Mouse (Mus musculus) small intestine, adult 2 months (tissue): Measurements from ENCODE around the gene Cdc7. TPM values are rescaled to one million over a fixed set of nuclear protein-coding genes. Genes with fewer than 3 reads are reported as not detected.

Experiments
- H3K27ac ChIP-seq: fragments of 200-500 bp; 2 replicates; pipeline ENCODE4 v1.5.1; 2012; ENCODE audit warnings: low read depth, low read length, control low read depth, inconsistent platforms; ENCODE audit not compliant: insufficient read depth
- H3K27me3 ChIP-seq: fragments of 200-500 bp; 2 replicates; pipeline ENCODE4 v1.6.1; 2012; ENCODE audit warnings: mild to moderate bottlenecking, moderate library complexity, low read length, inconsistent platforms; ENCODE audit not compliant: control insufficient read depth, insufficient read depth
- H3K36me3 ChIP-seq: fragments of 200-500 bp; 2 replicates; pipeline ENCODE4 v1.6.1; 2012; ENCODE audit warnings: mild to moderate bottlenecking, low read length, control low read depth, inconsistent platforms; ENCODE audit not compliant: control insufficient read depth, insufficient read depth
- H3K4me1 ChIP-seq: fragments of 200-500 bp; 2 replicates; pipeline ENCODE4 v1.6.1; 2012; ENCODE audit warnings: low read length, inconsistent platforms, mixed read lengths; ENCODE audit not compliant: control insufficient read depth, insufficient read depth, insufficient read length
- H3K4me3 ChIP-seq: fragments of 200-500 bp; 2 replicates; pipeline ENCODE4 v1.5.1; 2012; ENCODE audit warnings: low read depth, mild to moderate bottlenecking, control low read depth, inconsistent platforms, low read length, moderate library complexity
- CTCF ChIP-seq: fragments of 200-500 bp; IDR thresholded peaks from 2 replicates; pipeline ENCODE4 v1.5.1; 2012; ENCODE audit warnings: low read depth, mild to moderate bottlenecking, control low read depth, inconsistent platforms, low read length, moderate library complexity, mixed read lengths; ENCODE audit not compliant: insufficient replicate concordance, insufficient read length; ENCODE audit errors: extremely low read depth
- POLR2A ChIP-seq: fragments of 200-500 bp; IDR thresholded peaks from 2 replicates; pipeline ENCODE4 v1.6.1; 2012; ENCODE audit warnings: low read depth, mild to moderate bottlenecking, control low read depth, inconsistent platforms, low read length, moderate library complexity
- WGBS: fragments of 180-500 bp; shearing (Covaris S2); methylation state at CpG from one replicate; pipeline ENCODE4 v1.1.7; 2018; 5-methylcytosine and 5-hydroxymethylcytosine counted together
- polyA plus RNA-seq: library from polyadenylated mRNA; depleted of rRNA; stranded (reverse); fragments of >200 nt; gene quantifications from 2 replicates; pipeline ENCODE4 v1.2.3, GENCODE M21; 2012; rRNA removed

Gene Cdc7
- polyA plus RNA-seq, 1 experiment: 1.9 TPM

GRCm38 (mm10) chr5:107022064-107022428, 57.9 kb downstream of the Cdc7 start:
- no peak for TF ChIP-seq CTCF
- no peak for TF ChIP-seq POLR2A
- Histone ChIP-seq H3K27me3 (no peaks in the 10 kb centered on the region), H3K36me3 (no peaks in the 10 kb centered on the region), H3K4me3 (no peak overlapping the region), H3K27ac (no peak overlapping the region), H3K4me1 (peaks cover 10% of the 10 kb centered on the region; the same call in 1 of the 2 replicates)
- WGBS: 53% methylated on average over 3 of the region's 3 CpGs

GRCm38 (mm10) chr5:107023951-107024350, 59.8 kb downstream of the Cdc7 start:
- no peaks in the 10 kb centered on the region for H3K36me3 ChIP-seq
- H3K27me3 ChIP-seq: no peaks in the 10 kb centered on the region
- TF ChIP-seq CTCF (no peak), POLR2A (no peak)
- no peak overlapping the region for H3K27ac ChIP-seq
- WGBS: 73% methylated on average over 5 of the region's 5 CpGs
- H3K4me3 ChIP-seq: no peak overlapping the region
- H3K4me1 ChIP-seq: peaks cover 10% of the 10 kb centered on the region; the same call in 1 of the 2 replicates

GRCm38 (mm10) chr5:107025371-107025770, 61.2 kb downstream of the Cdc7 start:
- H3K4me1 ChIP-seq: peaks cover 7% of the 10 kb centered on the region; the same call in 1 of the 2 replicates
- no peaks in the 10 kb centered on the region for H3K27me3 ChIP-seq
- TF ChIP-seq POLR2A: no peak
- no peak for TF ChIP-seq CTCF
- H3K27ac ChIP-seq: no peak overlapping the region
- H3K4me3 ChIP-seq: no peak overlapping the region
- 83% methylated on average over 5 of the region's 5 CpGs for WGBS
- no peaks in the 10 kb centered on the region for H3K36me3 ChIP-seq

GRCm38 (mm10) chr5:107025809-107026208, 61.7 kb downstream of the Cdc7 start:
- 75% methylated on average over 8 of the region's 8 CpGs for WGBS
- Histone ChIP-seq H3K36me3 (no peaks in the 10 kb centered on the region), H3K27ac (no peak overlapping the region), H3K4me1 (peaks cover 4% of the 10 kb centered on the region; the same call in 1 of the 2 replicates), H3K27me3 (no peaks in the 10 kb centered on the region), H3K4me3 (no peak overlapping the region)
- TF ChIP-seq POLR2A: no peak

GRCm38 (mm10) chr5:107027616-107028015, 63.5 kb downstream of the Cdc7 start:
- H3K36me3 ChIP-seq: no peaks in the 10 kb centered on the region
- no peak overlapping the region for H3K4me3 ChIP-seq
- no peaks in the 10 kb centered on the region for H3K27me3 ChIP-seq
- H3K27ac ChIP-seq: no peak overlapping the region
- TF ChIP-seq CTCF: no peak
- TF ChIP-seq POLR2A: no peak
- no peaks in the 10 kb centered on the region for H3K4me1 ChIP-seq
- WGBS: 92% methylated on average over 6 of the region's 6 CpGs

GRCm38 (mm10) chr5:107028557-107028956, 64.4 kb downstream of the Cdc7 start:
- Histone ChIP-seq H3K27ac (no peak overlapping the region), H3K4me3 (no peak overlapping the region), H3K27me3 (no peaks in the 10 kb centered on the region), H3K36me3 (no peaks in the 10 kb centered on the region), H3K4me1 (no peaks in the 10 kb centered on the region)
- WGBS: 29% methylated on average over 1 of the region's 1 CpGs
- TF ChIP-seq POLR2A (no peak), CTCF (no peak)

- Histone ChIP-seq H3K4me3 (no peak overlapping the region), H3K27me3 (no peaks in the 10 kb centered on the region), H3K27ac (no peak overlapping the region), H3K36me3 (no peaks in the 10 kb centered on the region), H3K4me1 (no peaks in the 10 kb centered on the region)
- WGBS: 68% methylated on average over 4 of the region's 4 CpGs
- no peak for TF ChIP-seq CTCF
- no peak for TF ChIP-seq POLR2A
These were observed 65.7 kb downstream of the Cdc7 start for GRCm38 (mm10) chr5:107029801-107030200.

GRCm38 (mm10) chr5:107030821-107031220, 66.7 kb downstream of the Cdc7 start:
- TF ChIP-seq CTCF: no peak
- TF ChIP-seq POLR2A: no peak
- Histone ChIP-seq H3K4me1 (no peaks in the 10 kb centered on the region), H3K36me3 (no peaks in the 10 kb centered on the region), H3K4me3 (no peak overlapping the region), H3K27me3 (no peaks in the 10 kb centered on the region), H3K27ac (no peak overlapping the region)
- 94% methylated on average over 10 of the region's 10 CpGs for WGBS

Other genes with a start within 250 kb of the Cdc7 start
- gene Hfm1, start 38.0 kb upstream of the Cdc7 start, polyA plus RNA-seq: not detected in 2 replicates